35 mouse cellular contexts compared by ENCODE assay signal in genomic region chr11:27102906-27103305, GRCm38 (mm10).
"Had no signal": no experiment of that assay in that cellular context is flagged by ENCODE, and none has a peak within 500 bp of the region (broad histone marks: within the 10 kb centered on the region; RNA-seq: fewer than 3 reads in every experiment).

No protein-coding gene starts in this region.

- H3K4me3 ChIP-seq: heart, embryonic 12.5 days; heart, embryonic 13.5 days; heart, embryonic 15.5 days; hindbrain, embryonic 10.5 days; hindbrain, embryonic 12.5 days; hindbrain, embryonic 13.5 days; hindbrain, embryonic 15.5 days; intestine, embryonic 15.5 days; kidney, embryonic 15.5 days; layer of hippocampus, adult 2 months; left cerebral cortex, adult 2 months had no signal

- H3K4me2 ChIP-seq: heart, embryonic 11.5 days; heart, embryonic 12.5 days; heart, embryonic 13.5 days; heart, embryonic 15.5 days; hindbrain, embryonic 12.5 days; hindbrain, embryonic 13.5 days; hindbrain, embryonic 14.5 days; hindbrain, embryonic 15.5 days; intestine, embryonic 15.5 days; kidney, embryonic 15.5 days had no signal

- H3K9me3 ChIP-seq: heart, embryonic 12.5 days; heart, embryonic 13.5 days; heart, embryonic 15.5 days; hindbrain, embryonic 10.5 days; hindbrain, embryonic 12.5 days; hindbrain, embryonic 13.5 days; hindbrain, embryonic 15.5 days; intestine, embryonic 15.5 days; kidney, embryonic 15.5 days had no signal

- H3K27me3 ChIP-seq: heart, embryonic 12.5 days; heart, embryonic 13.5 days; heart, embryonic 15.5 days; hindbrain, embryonic 12.5 days; hindbrain, embryonic 13.5 days; hindbrain, embryonic 15.5 days; intestine, embryonic 15.5 days; kidney, embryonic 15.5 days had no signal

- DNase-seq: heart, postnatal 10 days; heart, postnatal 14 days; heart, postnatal 36 days; heart, postnatal 4 days; kidney, adult 11 months; kidney, adult 18-20 months; kidney, adult 2 months; kidney, adult 8-10 months; kidney, adult 9 months; kidney, postnatal 10 days; kidney, postnatal 14 days; kidney, postnatal 25 days; kidney, postnatal 36 days; kidney, postnatal 4 days; layer of hippocampus, adult 9-11 months; layer of hippocampus, postnatal 36 days had no signal

- H3K27ac ChIP-seq: heart, embryonic 13.5 days; heart, embryonic 15.5 days; hindbrain, embryonic 10.5 days; hindbrain, embryonic 12.5 days; hindbrain, embryonic 13.5 days; hindbrain, embryonic 14.5 days; hindbrain, embryonic 15.5 days; hindbrain, postnatal 0 days; intestine, embryonic 15.5 days; kidney, embryonic 15.5 days; kidney, postnatal 0 days; layer of hippocampus, adult 2 months; left cerebral cortex, adult 2 months had no signal

- ATAC-seq: hindbrain, embryonic 16.5 days; hindbrain, postnatal 0 days; inflammation-experienced regulatory T-cells, adult 6 months; intestine, embryonic 15.5 days; intestine, embryonic 16.5 days; intestine, postnatal 0 days had no signal

- H3K9ac ChIP-seq: heart, embryonic 12.5 days; heart, embryonic 13.5 days; heart, embryonic 15.5 days; hindbrain, embryonic 12.5 days; hindbrain, embryonic 13.5 days; hindbrain, embryonic 14.5 days; hindbrain, embryonic 15.5 days; intestine, embryonic 15.5 days; kidney, embryonic 15.5 days had no signal

- H3K4me1 ChIP-seq: heart, embryonic 12.5 days; heart, embryonic 13.5 days; heart, embryonic 15.5 days; hindbrain, embryonic 10.5 days; hindbrain, embryonic 12.5 days; hindbrain, embryonic 13.5 days; hindbrain, embryonic 15.5 days; intestine, embryonic 15.5 days; kidney, embryonic 15.5 days had no signal

- H3K36me3 ChIP-seq: heart, embryonic 12.5 days; heart, embryonic 13.5 days; heart, embryonic 15.5 days; hindbrain, embryonic 10.5 days; hindbrain, embryonic 12.5 days; hindbrain, embryonic 13.5 days; hindbrain, embryonic 15.5 days; intestine, embryonic 15.5 days; kidney, embryonic 15.5 days had no signal
